Mouse (Mus musculus): ENCODE data around the gene Atp5d. TPM values are rescaled to one million over a fixed set of nuclear protein-coding genes. Genes with fewer than 3 reads are reported as not detected.

Atp5d gene
- total and polyA plus RNA-seq, 3 experiments = 1,015 to 1,938 (median 1,150) TPM

GRCm38 (mm10) chr10:80094684-80095083 is 43.7 kb upstream of the Atp5d start:
- Histone ChIP-seq H3K4me1 (ENCODE audit: control insufficient read depth, insufficient read depth, low read length) (peaks cover 25% of the 10 kb centered on the region), H3K79me2 (replicated peaks; ENCODE audit: control insufficient read depth, insufficient read depth, low read length) (peaks cover 14% of the 10 kb centered on the region), H3K9ac (ENCODE audit: low read depth, low read length) (no peak overlapping the region), H3K27me3 (ENCODE audit: control insufficient read depth, insufficient read depth, low read length) (no peaks in the 10 kb centered on the region), H3K27ac (no peak overlapping the region), H3K4me3 (no peak overlapping the region), H3K36me3 (ENCODE audit: control insufficient read depth, insufficient read depth, low read length) (no peaks in the 10 kb centered on the region)
- TF ChIP-seq POLR2A (IDR thresholded peaks at IDR 0.05; ENCODE audit: insufficient read depth, low read depth, low read length) (no peak), EP300 (IDR thresholded peaks at IDR 0.05; ENCODE audit: insufficient read depth, low read depth, low read length) (no peak)
- intact Hi-C loops (cut with DNase I) = no loop called here
- no peak for DNase-seq
- 62% methylated on average over 3 of the region's 3 CpGs for WGBS

GRCm38 (mm10) chr10:80095547-80095946 is 42.9 kb upstream of the Atp5d start:
- peaks cover 17% of the 10 kb centered on the region for H3K79me2 ChIP-seq (replicated peaks; ENCODE audit: control insufficient read depth, insufficient read depth, low read length)
- peaks cover 27% of the 10 kb centered on the region for H3K4me1 ChIP-seq (ENCODE audit: control insufficient read depth, insufficient read depth, low read length)
- no peak overlapping the region for H3K9ac ChIP-seq (ENCODE audit: low read depth, low read length)
- 76% methylated on average over 5 of the region's 5 CpGs for WGBS
- intact Hi-C loops (cut with DNase I) = no loop called here
- H3K27me3 ChIP-seq (ENCODE audit: control insufficient read depth, insufficient read depth, low read length) = no peaks in the 10 kb centered on the region
- H3K4me3 ChIP-seq = no peak overlapping the region
- DNase-seq = peak in 1 of 2 experiments; percentile 42
- H3K27ac ChIP-seq = no peak overlapping the region
- TF ChIP-seq POLR2A (IDR thresholded peaks at IDR 0.05; ENCODE audit: insufficient read depth, low read depth, low read length) = no peak
- no peak for TF ChIP-seq CTCF (IDR thresholded peaks at IDR 0.05)
- H3K36me3 ChIP-seq (ENCODE audit: control insufficient read depth, insufficient read depth, low read length) = no peaks in the 10 kb centered on the region

DNA sequence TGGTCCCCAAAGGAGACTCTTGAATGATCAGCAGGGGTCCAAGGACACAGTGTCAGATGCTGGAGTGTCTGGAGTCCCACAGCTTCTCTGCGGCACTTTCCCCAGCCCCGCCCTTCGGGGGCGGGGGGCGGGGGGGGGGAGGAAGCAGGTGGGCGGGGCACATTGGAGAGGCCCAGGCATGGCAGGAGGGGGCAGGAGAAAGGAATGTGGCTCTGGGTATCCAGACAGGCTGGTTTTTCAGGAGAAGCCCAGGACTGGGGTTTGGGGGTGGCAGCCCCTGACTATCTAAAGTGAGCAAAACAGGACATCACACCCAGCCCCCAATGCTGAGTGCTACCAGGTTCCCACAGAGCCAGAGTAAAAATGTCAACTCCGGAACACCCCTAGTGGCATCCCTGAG is 41.2 kb upstream of the Atp5d start:
- TF ChIP-seq EP300 (IDR thresholded peaks at IDR 0.05; ENCODE audit: insufficient read depth, low read depth, low read length) (no peak), POLR2A (IDR thresholded peaks at IDR 0.05; ENCODE audit: insufficient read depth, low read depth, low read length) (no peak), CTCF (IDR thresholded peaks at IDR 0.05) (no peak)
- WGBS = 16% methylated on average over 7 of the region's 7 CpGs
- Histone ChIP-seq H3K4me1 (ENCODE audit: control insufficient read depth, insufficient read depth, low read length) (peaks cover 35% of the 10 kb centered on the region), H3K79me2 (replicated peaks; ENCODE audit: control insufficient read depth, insufficient read depth, low read length) (peaks cover 25% of the 10 kb centered on the region), H3K36me3 (ENCODE audit: control insufficient read depth, insufficient read depth, low read length) (no peaks in the 10 kb centered on the region), H3K4me3 (no peak overlapping the region), H3K27ac (no peak overlapping the region), H3K27me3 (ENCODE audit: control insufficient read depth, insufficient read depth, low read length) (no peaks in the 10 kb centered on the region), H3K9ac (ENCODE audit: low read depth, low read length) (no peak overlapping the region)
- intact Hi-C loops (cut with DNase I) = no loop called here
- no peak for DNase-seq

DNA sequence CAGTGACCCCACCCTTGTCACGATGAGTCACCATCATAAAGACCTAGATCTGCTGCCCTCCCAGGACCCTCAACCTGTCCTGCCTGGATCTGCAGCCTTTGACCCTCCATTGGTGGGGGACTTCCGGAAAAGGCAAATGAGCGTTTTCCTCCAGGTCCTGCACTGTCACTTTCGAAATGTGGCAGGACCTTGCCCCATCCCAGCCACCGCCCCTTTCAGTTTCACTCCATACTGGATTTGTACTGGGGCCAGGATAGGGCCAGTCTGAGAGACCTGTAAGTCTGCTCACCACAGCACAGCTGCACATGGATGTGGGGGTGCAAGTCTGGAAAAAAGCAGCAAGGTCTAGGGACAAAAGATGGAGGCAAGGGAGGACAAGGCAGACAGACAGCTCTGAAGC is 39.8 kb upstream of the Atp5d start:
- Histone ChIP-seq H3K9ac (ENCODE audit: low read depth, low read length) (no peak overlapping the region), H3K27ac (no peak overlapping the region), H3K36me3 (ENCODE audit: control insufficient read depth, insufficient read depth, low read length) (no peaks in the 10 kb centered on the region), H3K4me3 (no peak overlapping the region), H3K27me3 (ENCODE audit: control insufficient read depth, insufficient read depth, low read length) (no peaks in the 10 kb centered on the region), H3K79me2 (replicated peaks; ENCODE audit: control insufficient read depth, insufficient read depth, low read length) (peaks cover 23% of the 10 kb centered on the region), H3K4me1 (ENCODE audit: control insufficient read depth, insufficient read depth, low read length) (peaks cover 35% of the 10 kb centered on the region)
- no peak for DNase-seq
- intact Hi-C loops (cut with DNase I) = no loop called here
- 68% methylated on average over 5 of the region's 5 CpGs for WGBS
- TF ChIP-seq EP300 (IDR thresholded peaks at IDR 0.05; ENCODE audit: insufficient read depth, low read depth, low read length) (no peak), CTCF (IDR thresholded peaks at IDR 0.05) (no peak), POLR2A (IDR thresholded peaks at IDR 0.05; ENCODE audit: insufficient read depth, low read depth, low read length) (no peak)

DNA sequence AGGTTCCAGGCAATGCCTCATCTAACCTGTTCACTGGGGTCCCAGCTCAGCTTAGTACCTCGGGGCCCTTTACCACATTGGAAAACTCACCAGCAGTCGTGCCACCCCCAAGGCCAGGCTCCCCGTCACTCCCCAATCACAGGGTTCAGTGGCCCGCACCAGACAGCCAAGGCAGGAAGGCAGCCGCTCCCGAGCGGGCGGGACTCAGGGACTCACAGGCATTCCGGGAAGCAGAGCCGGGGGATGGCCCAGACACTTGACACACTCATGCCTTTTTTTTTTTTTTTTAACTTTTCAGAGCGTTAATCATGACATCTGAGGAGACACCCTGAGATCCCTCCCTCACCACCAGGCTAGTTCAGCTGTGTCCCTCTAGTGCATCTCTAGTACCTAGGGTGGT is 37.5 kb upstream of the Atp5d start:
- Histone ChIP-seq H3K4me1 (ENCODE audit: control insufficient read depth, insufficient read depth, low read length) (peaks cover 23% of the 10 kb centered on the region), H3K9ac (ENCODE audit: low read depth, low read length) (peak overlapping the region; percentile 56), H3K27me3 (ENCODE audit: control insufficient read depth, insufficient read depth, low read length) (no peaks in the 10 kb centered on the region), H3K79me2 (replicated peaks; ENCODE audit: control insufficient read depth, insufficient read depth, low read length) (peaks cover 16% of the 10 kb centered on the region), H3K36me3 (ENCODE audit: control insufficient read depth, insufficient read depth, low read length) (no peaks in the 10 kb centered on the region), H3K4me3 (peak overlapping the region; percentile 83; the same call in 1 of the 2 replicates), H3K27ac (peak overlapping the region; percentile 31)
- DNase-seq = peak in 1 of 2 experiments; percentile 56
- TF ChIP-seq POLR2A (IDR thresholded peaks at IDR 0.05; ENCODE audit: insufficient read depth, low read depth, low read length) (no peak), EP300 (IDR thresholded peaks at IDR 0.05; ENCODE audit: insufficient read depth, low read depth, low read length) (no peak), CTCF (IDR thresholded peaks at IDR 0.05) (no peak)
- intact Hi-C loops (cut with DNase I) = no loop called here
- 31% methylated on average over 11 of the region's 11 CpGs for WGBS

DNA sequence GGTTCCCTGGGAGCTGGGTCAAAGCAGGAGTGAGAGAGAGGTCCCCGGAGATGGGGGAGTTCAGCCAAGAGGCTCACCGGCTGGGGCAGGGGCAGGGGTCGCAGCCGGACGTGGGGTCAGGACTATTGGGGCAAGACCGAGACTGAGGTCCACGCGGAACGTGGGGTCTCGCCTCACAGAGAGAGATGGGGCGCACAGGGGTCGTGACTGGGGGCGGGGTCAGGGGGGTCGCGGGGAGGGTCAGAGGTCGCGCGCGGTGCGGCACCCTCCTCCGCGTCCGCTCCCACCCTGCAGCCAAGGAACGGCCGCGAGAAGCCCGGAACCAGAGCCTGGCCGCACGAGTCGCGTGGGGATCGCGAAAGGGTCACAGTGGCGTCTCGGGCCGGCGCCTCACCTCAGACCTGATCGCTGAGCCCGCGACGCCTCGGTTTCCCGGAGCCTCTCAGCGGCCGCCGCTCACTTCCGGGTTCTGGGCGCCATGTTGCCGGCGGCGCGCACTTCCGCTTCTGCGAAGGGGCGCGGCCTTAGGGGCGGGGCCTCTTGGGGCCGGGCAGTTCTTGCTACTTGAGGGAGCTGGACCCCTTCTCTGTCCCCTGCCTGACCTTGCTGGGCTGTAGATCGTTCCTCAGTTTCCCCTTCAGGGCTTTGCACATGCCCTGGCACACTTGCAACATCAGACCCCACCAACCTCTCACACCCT is 36.1 kb upstream of the Atp5d start:
- Histone ChIP-seq H3K4me1 (ENCODE audit: control insufficient read depth, insufficient read depth, low read length) (peaks cover 19% of the 10 kb centered on the region), H3K9ac (ENCODE audit: low read depth, low read length) (peak overlapping the region; percentile 98), H3K36me3 (ENCODE audit: control insufficient read depth, insufficient read depth, low read length) (no peaks in the 10 kb centered on the region), H3K79me2 (replicated peaks; ENCODE audit: control insufficient read depth, insufficient read depth, low read length) (peaks cover 13% of the 10 kb centered on the region), H3K4me3 (peak overlapping the region; percentile 83), H3K27ac (peak overlapping the region; percentile 95), H3K27me3 (ENCODE audit: control insufficient read depth, insufficient read depth, low read length) (no peaks in the 10 kb centered on the region)
- TF ChIP-seq POLR2A (IDR thresholded peaks at IDR 0.05; ENCODE audit: insufficient read depth, low read depth, low read length) (peak; percentile 69; the same call in 1 of the 2 replicates), EP300 (IDR thresholded peaks at IDR 0.05; ENCODE audit: insufficient read depth, low read depth, low read length) (no peak), CTCF (IDR thresholded peaks at IDR 0.05) (no peak)
- peak; percentile 92 to 95 for DNase-seq
- WGBS = under 1% methylated on average over 59 of the region's 59 CpGs
- intact Hi-C loops (cut with DNase I) = no loop called here
